Mouse (Mus musculus) MEL (cell line): ENCODE results near the gene Znrf3. TPM values are rescaled to one million over a fixed set of nuclear protein-coding genes. Genes with fewer than 3 reads are reported as not detected.

Experiments
- DNase-seq: peaks from one replicate; pipeline ENCODE4 v3.0.0; 2011; ENCODE audit warnings: low read depth, low spot score
- H3K27ac ChIP-seq: 2 replicates; pipeline ENCODE4 v1.5.1; 2012; ENCODE audit warnings: low read depth, mild to moderate bottlenecking, control low read depth, low read length, moderate library complexity; ENCODE audit not compliant: control insufficient read depth
- H3K27me3 ChIP-seq, 2 experiments: fragments of 150-350 bp in 1 of 2; sonication (generic) in 1 of 2; 2 replicates each; pipeline ENCODE4 v1.6.1; 2012; ENCODE audit warnings: low read length in 2 of 2, mild to moderate bottlenecking in 2 of 2, improper control_type of control experiment in 1 of 2, moderate library complexity in 1 of 2; ENCODE audit not compliant: insufficient read depth in 2 of 2, control insufficient read depth in 1 of 2
- H3K36me3 ChIP-seq, 2 experiments: 2 replicates each; pipeline ENCODE4 v1.6.1; 2012 to 2014; ENCODE audit warnings: low read length in 2 of 2, improper control_type of control experiment in 1 of 2, inconsistent platforms in 1 of 2, mild to moderate bottlenecking in 1 of 2; ENCODE audit not compliant: insufficient read depth in 2 of 2, control insufficient read depth in 1 of 2
- H3K4me1 ChIP-seq, 2 experiments: fragments of 150-350 bp in 1 of 2; sonication (generic) in 1 of 2; 2 replicates each; pipeline ENCODE4 v1.6.1; 2012; ENCODE audit warnings: low read length in 2 of 2, improper control_type of control experiment in 1 of 2, mild to moderate bottlenecking in 1 of 2; ENCODE audit not compliant: insufficient read depth in 2 of 2, control insufficient read depth in 1 of 2
- H3K4me3 ChIP-seq, 2 experiments: fragments of 150-350 bp in 1 of 2; sonication (generic) in 1 of 2; 2 replicates each; pipeline ENCODE4 v1.5.1; 2012; ENCODE audit warnings: low read depth in 2 of 2, low read length in 2 of 2, mild to moderate bottlenecking in 2 of 2, moderate library complexity in 2 of 2, control low read depth in 1 of 2, improper control_type of control experiment in 1 of 2; ENCODE audit not compliant: control insufficient read depth in 1 of 2, insufficient read depth in 1 of 2
- H3K79me2 ChIP-seq: 2 replicates; pipeline ENCODE4 v1.6.1; 2012; ENCODE audit warnings: mild to moderate bottlenecking, low read length, moderate library complexity; ENCODE audit not compliant: control insufficient read depth, poor library complexity, insufficient read depth
- H3K9ac ChIP-seq: 2 replicates; pipeline ENCODE4 v1.6.1; 2012; ENCODE audit warnings: low read depth, mild to moderate bottlenecking, control low read depth, low read length, moderate library complexity; ENCODE audit not compliant: control insufficient read depth, poor library complexity, severe bottlenecking
- H3K9me3 ChIP-seq: fragments of 150-350 bp; sonication (generic); replicated peaks from 2 replicates; pipeline ENCODE4 v1.6.1; 2012; ENCODE audit warnings: mild to moderate bottlenecking, low read length, improper control_type of control experiment, moderate library complexity; ENCODE audit not compliant: insufficient read depth
- BHLHE40 ChIP-seq: IDR thresholded peaks from 2 replicates; pipeline ENCODE4 v1.6.1; 2012; ENCODE audit warnings: low read depth, mild to moderate bottlenecking, inconsistent platforms, low read length, improper control_type of control experiment, borderline replicate concordance
- CHD1 ChIP-seq: IDR thresholded peaks from 2 replicates; pipeline ENCODE4 v1.6.1; 2012; ENCODE audit warnings: low read depth, mild to moderate bottlenecking, inconsistent platforms, low read length, improper control_type of control experiment
- E2F4 ChIP-seq: IDR thresholded peaks from 2 replicates; pipeline ENCODE4 v1.6.1; 2011; ENCODE audit warnings: low read depth, low read length, improper control_type of control experiment, borderline replicate concordance
- ELF1 ChIP-seq: IDR thresholded peaks from 2 replicates; pipeline ENCODE4 v1.6.1; 2014; ENCODE audit warnings: low read depth, mild to moderate bottlenecking, inconsistent platforms, low read length, improper control_type of control experiment, moderate library complexity
- EP300 ChIP-seq, 2 experiments: IDR thresholded peaks; 2 replicates each; pipeline ENCODE4 v1.6.1; 2011; ENCODE audit warnings: improper control_type of control experiment in 2 of 2, low read length in 2 of 2, low read depth in 1 of 2, mild to moderate bottlenecking in 1 of 2
- GABPA ChIP-seq: IDR thresholded peaks from 2 replicates; pipeline ENCODE4 v1.6.1; 2012; ENCODE audit warnings: low read depth, mild to moderate bottlenecking, inconsistent platforms, low read length, improper control_type of control experiment, moderate library complexity
- GATA1 ChIP-seq: IDR thresholded peaks from 2 replicates; pipeline ENCODE4 v1.6.1; 2011; ENCODE audit warnings: low read depth, low read length, improper control_type of control experiment
- HCFC1 ChIP-seq: IDR thresholded peaks from 2 replicates; pipeline ENCODE4 v1.6.1; 2012; ENCODE audit warnings: low read depth, mild to moderate bottlenecking, inconsistent platforms, low read length, improper control_type of control experiment, moderate library complexity
- JUND ChIP-seq: IDR thresholded peaks from 2 replicates; pipeline ENCODE4 v1.6.1; 2011; ENCODE audit warnings: low read depth, mild to moderate bottlenecking, improper control_type of control experiment, low read length
- KAT2A ChIP-seq: conservative IDR thresholded peaks from 2 replicates; pipeline ENCODE4 v1.6.1; 2012; ENCODE audit warnings: low read depth, low read length, improper control_type of control experiment, inconsistent platforms
- MAFK ChIP-seq: IDR thresholded peaks from 2 replicates; pipeline ENCODE4 v1.6.1; 2011; ENCODE audit warnings: low read depth, mild to moderate bottlenecking, low read length, improper control_type of control experiment, borderline replicate concordance
- MAZ ChIP-seq: IDR thresholded peaks from 2 replicates; pipeline ENCODE4 v1.6.1; 2012; ENCODE audit warnings: low read depth, mild to moderate bottlenecking, inconsistent platforms, low read length, improper control_type of control experiment
- MEF2A ChIP-seq: IDR thresholded peaks from 2 replicates; pipeline ENCODE4 v1.6.1; 2014; ENCODE audit warnings: low read depth, mild to moderate bottlenecking, inconsistent platforms, low read length, improper control_type of control experiment; ENCODE audit not compliant: poor library complexity, insufficient replicate concordance, severe bottlenecking; ENCODE audit errors: extremely low read depth
- MYB ChIP-seq: IDR thresholded peaks from 2 replicates; pipeline ENCODE4 v1.6.1; 2011; ENCODE audit warnings: mild to moderate bottlenecking, low read depth, low read length, improper control_type of control experiment
- NELFE ChIP-seq: IDR thresholded peaks from 2 replicates; pipeline ENCODE4 v1.6.1; 2011; ENCODE audit warnings: low read depth, low read length, improper control_type of control experiment
- NRF1 ChIP-seq: IDR thresholded peaks from 2 replicates; pipeline ENCODE4 v1.6.1; 2014; ENCODE audit warnings: low read depth, mild to moderate bottlenecking, inconsistent platforms, low read length, improper control_type of control experiment, moderate library complexity; ENCODE audit not compliant: poor library complexity, insufficient read depth, severe bottlenecking
- RCOR1 ChIP-seq: IDR thresholded peaks from 2 replicates; pipeline ENCODE4 v1.6.1; 2012; ENCODE audit warnings: low read depth, mild to moderate bottlenecking, inconsistent platforms, low read length, improper control_type of control experiment
- TAL1 ChIP-seq: IDR thresholded peaks from 2 replicates; pipeline ENCODE4 v1.6.1; 2012; ENCODE audit warnings: mild to moderate bottlenecking, inconsistent platforms, low read length, moderate library complexity, mixed read lengths
- TBP ChIP-seq: IDR thresholded peaks from 2 replicates; pipeline ENCODE4 v1.8.0; 2011; ENCODE audit warnings: low read depth, low read length, improper control_type of control experiment
- USF2 ChIP-seq, 2 experiments: IDR thresholded peaks; 2 replicates each; pipeline ENCODE4 v1.6.1; 2011 to 2012; ENCODE audit warnings: improper control_type of control experiment in 2 of 2, low read length in 2 of 2, borderline replicate concordance in 1 of 2, inconsistent platforms in 1 of 2, low read depth in 1 of 2, mild to moderate bottlenecking in 1 of 2; ENCODE audit not compliant: insufficient read depth in 1 of 2
- ZC3H11A ChIP-seq: IDR thresholded peaks from 2 replicates; pipeline ENCODE4 v1.6.1; 2012; ENCODE audit warnings: low read depth, mild to moderate bottlenecking, inconsistent platforms, low read length, improper control_type of control experiment
- polyA plus RNA-seq, 2 experiments: library from polyadenylated mRNA; stranded (reverse) in 1 of 2; unstranded in 1 of 2; fragments of >175 nt in 1 of 2; fragments of >200 nt in 1 of 2; gene quantifications; 2 replicates each; pipeline versions ENCODE4 v1.2.1 to v1.2.4; 2012; ENCODE audit warnings: low replicate concordance in 2 of 2, low read depth in 1 of 2; ENCODE audit not compliant: insufficient read length in 2 of 2, insufficient read depth in 1 of 2, missing spikeins in 1 of 2
- total RNA-seq: library from RNA; depleted of rRNA; stranded (reverse); fragments of 300-350 nt; gene quantifications from 2 replicates; pipeline ENCODE4 v1.2.3, GENCODE M21; 2012

Znrf3 gene
- total and polyA plus RNA-seq, 3 experiments, result 9.0 to 9.2 TPM; not detected in 1

- H3K36me3 ChIP-seq, result no peaks in the 10 kb centered on the region; a peak in 1 of 4 replicates
- H3K9ac ChIP-seq, result no peak overlapping the region
- H3K4me1 ChIP-seq, result peaks cover 0 to 1% of the 10 kb centered on the region in 2 experiments; a peak in 1 of 4 replicates
- no peak overlapping the region for H3K4me3 ChIP-seq
- no peaks in the 10 kb centered on the region for H3K79me2 ChIP-seq
- no peak overlapping the region for H3K27ac ChIP-seq
- H3K9me3 ChIP-seq, result no peaks in the 10 kb centered on the region
- H3K27me3 ChIP-seq, result no peaks in the 10 kb centered on the region
- TF ChIP-seq TBP (no peak), HCFC1 (no peak), MEF2A (no peak), USF2 (IDR thresholded peaks at IDR 0.05; ENCODE audit: borderline replicate concordance in 1 of 2, insufficient read depth in 1 of 2, low read depth in 1 of 2, low read length in 2 of 2) (no peak), NELFE (no peak), GABPA (no peak), NRF1 (no peak), BHLHE40 (no peak), EP300 (IDR thresholded peaks at IDR 0.05; ENCODE audit: low read depth in 1 of 2, low read length in 2 of 2) (no peak), JUND (no peak), CHD1 (no peak)
- no peak for DNase-seq
These were observed 49.2 kb upstream of the Znrf3 start for GRCm38 (mm10) chr11:5493869-5494268.

GRCm38 (mm10) chr11:5491912-5492311 lies 47.3 kb upstream of the Znrf3 start:
- Histone ChIP-seq H3K36me3 (peaks cover 0 to 2% of the 10 kb centered on the region in 2 experiments; a peak in 3 of 4 replicates), H3K9ac (no peak overlapping the region), H3K27ac (no peak overlapping the region), H3K79me2 (peaks cover 2% of the 10 kb centered on the region; the same call in 1 of the 2 replicates), H3K4me1 (no peaks in the 10 kb centered on the region), H3K4me3 (no peak overlapping the region), H3K27me3 (no peaks in the 10 kb centered on the region), H3K9me3 (no peaks in the 10 kb centered on the region)
- DNase-seq, result no peak
- TF ChIP-seq MAFK (no peak), EP300 (IDR thresholded peaks at IDR 0.05; ENCODE audit: low read depth in 1 of 2, low read length in 2 of 2) (no peak), RCOR1 (no peak), KAT2A (no peak), E2F4 (no peak), MYB (no peak), NELFE (no peak), GABPA (no peak), ELF1 (no peak), BHLHE40 (no peak), ZC3H11A (no peak), MAZ (no peak), JUND (no peak), GATA1 (no peak), TAL1 (no peak)
